Mouse (Mus musculus): ENCODE results near the gene Hoxc4.

DNA sequence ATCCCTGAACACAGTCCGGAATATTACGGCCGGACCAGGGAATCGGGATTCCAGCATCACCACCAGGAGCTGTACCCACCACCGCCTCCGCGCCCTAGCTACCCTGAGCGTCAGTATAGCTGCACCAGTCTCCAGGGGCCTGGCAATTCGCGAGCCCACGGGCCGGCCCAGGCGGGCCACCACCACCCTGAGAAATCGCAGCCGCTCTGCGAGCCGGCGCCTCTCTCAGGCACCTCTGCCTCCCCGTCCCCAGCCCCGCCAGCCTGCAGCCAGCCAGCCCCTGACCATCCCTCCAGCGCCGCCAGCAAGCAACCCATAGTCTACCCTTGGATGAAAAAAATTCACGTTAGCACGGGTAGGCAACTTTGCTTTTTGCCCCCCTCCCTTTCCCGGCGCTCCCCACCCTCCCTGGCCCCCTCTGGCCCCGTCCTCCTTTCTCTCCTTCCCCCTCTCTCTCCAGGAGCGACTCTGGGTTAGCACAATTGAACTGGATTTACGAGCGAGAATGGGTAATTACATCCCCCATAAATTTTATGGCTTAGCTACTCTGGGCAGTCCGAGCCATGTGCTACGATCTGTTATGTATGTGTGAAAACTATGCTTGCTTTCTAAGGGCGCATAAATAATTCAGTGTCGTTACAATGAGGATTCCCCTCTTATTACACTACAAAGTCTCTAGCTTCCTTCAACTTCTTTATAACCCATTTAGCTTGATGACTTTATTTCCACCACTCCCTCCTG lies 16.2 kb downstream of the Hoxc4 start:
- TF ChIP-seq CTCF (IDR thresholded peaks at IDR 0.05; ENCODE audit: low read depth) (no peak), EP300 (IDR thresholded peaks at IDR 0.05; ENCODE audit: low read depth) (no peak)
